Mouse (Mus musculus) frontal cortex, adult 2 months (tissue): ENCODE data around the gene Zdhhc8. TPM values are rescaled to one million over a fixed set of nuclear protein-coding genes. Genes with fewer than 3 reads are reported as not detected.

Source experiments
- polyA plus RNA-seq: library from polyadenylated mRNA; depleted of rRNA; stranded (reverse); fragments of >200 nt; gene quantifications from 2 replicates; pipeline ENCODE4 v1.2.3, GENCODE M21; 2012; rRNA removed

Gene Zdhhc8
- polyA plus RNA-seq, 1 experiment = 152 TPM

Other genes starting within 250 kb of the Zdhhc8 start
- 100 and 104 TPM in 2 replicates for gene Dgcr6, start 182.3 kb downstream of the Zdhhc8 start, polyA plus RNA-seq
- gene Prodh, start 144.9 kb downstream of the Zdhhc8 start, polyA plus RNA-seq = 54.6 and 55.5 TPM in 2 replicates
- gene Rtn4r, start 107.5 kb downstream of the Zdhhc8 start, polyA plus RNA-seq = 125 and 142 TPM in 2 replicates
- gene Ccdc188, start 17.3 kb downstream of the Zdhhc8 start, polyA plus RNA-seq = not detected in 2 replicates
- gene Trmt2a, start 13.5 kb upstream of the Zdhhc8 start, polyA plus RNA-seq = 76.5 and 77.2 TPM in 2 replicates
- gene Ranbp1, start 13.6 kb upstream of the Zdhhc8 start, polyA plus RNA-seq = 108 and 116 TPM in 2 replicates
- 0.55 TPM in 1 of 2 replicates, not detected in the other for gene Gm49776, start 23.2 kb upstream of the Zdhhc8 start, polyA plus RNA-seq
- 48.4 and 49.4 TPM in 2 replicates for gene Dgcr8, start 54.1 kb upstream of the Zdhhc8 start, polyA plus RNA-seq
- 181 and 196 TPM in 2 replicates for gene Tango2, start 113.0 kb upstream of the Zdhhc8 start, polyA plus RNA-seq
- 40.8 and 44.2 TPM in 2 replicates for gene Arvcf, start 113.0 kb upstream of the Zdhhc8 start, polyA plus RNA-seq
- gene Txnrd2, start 191.2 kb upstream of the Zdhhc8 start, polyA plus RNA-seq = 22.9 and 25.9 TPM in 2 replicates
- 140 and 143 TPM in 2 replicates for gene Comt, start 191.7 kb upstream of the Zdhhc8 start, polyA plus RNA-seq